Mouse (Mus musculus) testis, adult 2 months (tissue): ENCODE data around the gene Tub.

Experiments used
- CTCF ChIP-seq: fragments of 200-500 bp; IDR thresholded peaks from 2 replicates; pipeline ENCODE4 v1.5.1; 2012; ENCODE audit warnings: low read depth, mild to moderate bottlenecking, inconsistent platforms, low read length, moderate library complexity; ENCODE audit not compliant: control insufficient read depth, insufficient read depth, insufficient replicate concordance
- POLR2A ChIP-seq: fragments of 200-500 bp; IDR thresholded peaks from 2 replicates; pipeline ENCODE4 v1.6.1; 2012; ENCODE audit warnings: low read depth, mild to moderate bottlenecking, inconsistent platforms, low read length, moderate library complexity; ENCODE audit not compliant: control insufficient read depth

GRCm38 (mm10) chr7:109019243-109019642, 69.1 kb downstream of the Tub start:
- TF ChIP-seq POLR2A (no peak), CTCF (no peak)
